Mouse (Mus musculus) limb, embryonic 10.5 days (tissue): Measurements from ENCODE around the gene F2. TPM values are rescaled to one million over a fixed set of nuclear protein-coding genes. Genes with fewer than 3 reads are reported as not detected.

Experiments used
- DNase-seq: peaks from one replicate; pipeline ENCODE4 v3.0.0-alpha.2; 2017; ENCODE audit warnings: low spot score
- H3K27ac ChIP-seq: fragments of 300-500 bp; sonication (generic); 2 replicates; pipeline ENCODE4 v1.5.1; 2016; ENCODE audit warnings: mild to moderate bottlenecking
- H3K27me3 ChIP-seq: fragments of 300-500 bp; sonication (generic); 2 replicates; pipeline ENCODE4 v1.6.1; 2016; ENCODE audit warnings: low read depth, mild to moderate bottlenecking; ENCODE audit not compliant: poor library complexity, severe bottlenecking
- H3K36me3 ChIP-seq: fragments of 300-500 bp; sonication (generic); 2 replicates; pipeline ENCODE4 v1.6.1; 2016; ENCODE audit warnings: mild to moderate bottlenecking, moderate library complexity
- H3K4me1 ChIP-seq: fragments of 300-500 bp; sonication (generic); 2 replicates; pipeline ENCODE4 v1.6.1; 2016
- H3K4me3 ChIP-seq: fragments of 300-500 bp; sonication (generic); 2 replicates; pipeline ENCODE4 v1.5.1; 2016; ENCODE audit warnings: mild to moderate bottlenecking, moderate library complexity
- H3K9me3 ChIP-seq: fragments of 300-500 bp; sonication (generic); replicated peaks from 2 replicates; pipeline ENCODE4 v1.6.1; 2016; ENCODE audit warnings: mild to moderate bottlenecking
- WGBS: fragments of 180-500 bp; shearing (Covaris S2); methylation state at CpG from one replicate; pipeline ENCODE4 v1.1.7; 2016; 5-methylcytosine and 5-hydroxymethylcytosine counted together
- polyA plus RNA-seq: library from polyadenylated mRNA; unstranded; fragments of >200 nt; fragmentation: Nextera tagmentation; extraction: Ambion mirVana; gene quantifications from 2 replicates; pipeline ENCODE4 v1.2.1, GENCODE M21; 2016

Gene F2
- not detected in 2 replicates for polyA plus RNA-seq

GRCm38 (mm10) chr2:91636229-91636628, at the start of gene F2:
Gene F2 (minus strand): TSS chr2:91636414.
- no peak for DNase-seq
- WGBS: 91% methylated on average over 8 of the region's 8 CpGs
- H3K27ac ChIP-seq: no peak within 1 kb of the TSS
- H3K4me1 ChIP-seq: no peaks in the 10 kb centered on the region
- no peaks in the 10 kb centered on the region for H3K9me3 ChIP-seq
- H3K27me3 ChIP-seq: no peaks in the 10 kb centered on the region
- no peaks in the 10 kb centered on the region for H3K36me3 ChIP-seq
- no peak within 1 kb of the TSS for H3K4me3 ChIP-seq

GRCm38 (mm10) chr2:91683919-91684318, 47.7 kb upstream of the F2 start:
- H3K27ac ChIP-seq: no peak overlapping the region
- no peaks in the 10 kb centered on the region for H3K9me3 ChIP-seq
- H3K36me3 ChIP-seq: peaks cover 94% of the 10 kb centered on the region
- H3K4me1 ChIP-seq: no peaks in the 10 kb centered on the region
- DNase-seq: no peak
- WGBS: 78% methylated on average over 8 of the region's 8 CpGs
- H3K4me3 ChIP-seq: no peak overlapping the region
- H3K27me3 ChIP-seq: no peaks in the 10 kb centered on the region

GRCm38 (mm10) chr2:91682850-91683249, 46.6 kb upstream of the F2 start:
- DNase-seq: no peak
- 60% methylated on average over 4 of the region's 4 CpGs for WGBS
- H3K27me3 ChIP-seq: no peaks in the 10 kb centered on the region
- peaks cover 95% of the 10 kb centered on the region for H3K36me3 ChIP-seq
- no peaks in the 10 kb centered on the region for H3K4me1 ChIP-seq
- H3K27ac ChIP-seq: no peak overlapping the region
- no peak overlapping the region for H3K4me3 ChIP-seq
- no peaks in the 10 kb centered on the region for H3K9me3 ChIP-seq

- H3K27me3 ChIP-seq: no peaks in the 10 kb centered on the region
- DNase-seq: no peak
- H3K27ac ChIP-seq: no peak overlapping the region
- H3K4me3 ChIP-seq: no peak overlapping the region
- no peaks in the 10 kb centered on the region for H3K4me1 ChIP-seq
- H3K9me3 ChIP-seq: no peaks in the 10 kb centered on the region
- peaks cover 94% of the 10 kb centered on the region for H3K36me3 ChIP-seq
Measured at GRCm38 (mm10) chr2:91676961-91677360, 40.7 kb upstream of the F2 start.

GRCm38 (mm10) chr2:91676420-91676819, 40.2 kb upstream of the F2 start:
- H3K27ac ChIP-seq: no peak overlapping the region
- H3K36me3 ChIP-seq: peaks cover 94% of the 10 kb centered on the region
- H3K9me3 ChIP-seq: no peaks in the 10 kb centered on the region
- H3K27me3 ChIP-seq: no peaks in the 10 kb centered on the region
- H3K4me3 ChIP-seq: no peak overlapping the region
- no peaks in the 10 kb centered on the region for H3K4me1 ChIP-seq
- no peak for DNase-seq
- WGBS: 73% methylated on average over 2 of the region's 2 CpGs

- H3K27ac ChIP-seq: no peak overlapping the region
- H3K27me3 ChIP-seq: no peaks in the 10 kb centered on the region
- H3K36me3 ChIP-seq: peaks cover 93% of the 10 kb centered on the region
- no peak for DNase-seq
- H3K4me1 ChIP-seq: no peaks in the 10 kb centered on the region
- H3K9me3 ChIP-seq: no peaks in the 10 kb centered on the region
- no peak overlapping the region for H3K4me3 ChIP-seq
- 90% methylated on average over 5 of the region's 5 CpGs for WGBS
Measured at GRCm38 (mm10) chr2:91674895-91675294, 38.7 kb upstream of the F2 start.

- WGBS: 96% methylated on average over 2 of the region's 2 CpGs
- Histone ChIP-seq H3K36me3 (peaks cover 93% of the 10 kb centered on the region), H3K27me3 (no peaks in the 10 kb centered on the region), H3K27ac (no peak overlapping the region), H3K4me3 (no peak overlapping the region), H3K4me1 (no peaks in the 10 kb centered on the region), H3K9me3 (no peaks in the 10 kb centered on the region)
- no peak for DNase-seq
Measured at GRCm38 (mm10) chr2:91673587-91673986, 37.4 kb upstream of the F2 start.

GRCm38 (mm10) chr2:91670038-91670437, 33.8 kb upstream of the F2 start:
- peaks cover 81% of the 10 kb centered on the region for H3K36me3 ChIP-seq
- no peak overlapping the region for H3K4me3 ChIP-seq
- H3K9me3 ChIP-seq: no peaks in the 10 kb centered on the region
- H3K27ac ChIP-seq: no peak overlapping the region
- no peak for DNase-seq
- 93% methylated on average over 6 of the region's 6 CpGs for WGBS
- H3K27me3 ChIP-seq: no peaks in the 10 kb centered on the region
- H3K4me1 ChIP-seq: no peaks in the 10 kb centered on the region

GRCm38 (mm10) chr2:91669326-91669725, 33.1 kb upstream of the F2 start:
- Histone ChIP-seq H3K36me3 (peaks cover 81% of the 10 kb centered on the region), H3K4me3 (no peak overlapping the region), H3K9me3 (no peaks in the 10 kb centered on the region), H3K27me3 (no peaks in the 10 kb centered on the region), H3K4me1 (no peaks in the 10 kb centered on the region), H3K27ac (no peak overlapping the region)
- no peak for DNase-seq
- WGBS: 91% methylated on average over 8 of the region's 8 CpGs

GRCm38 (mm10) chr2:91667747-91668146, 31.5 kb upstream of the F2 start:
- Histone ChIP-seq H3K9me3 (no peaks in the 10 kb centered on the region), H3K27ac (no peak overlapping the region), H3K36me3 (peaks cover 83% of the 10 kb centered on the region), H3K4me3 (no peak overlapping the region), H3K27me3 (no peaks in the 10 kb centered on the region), H3K4me1 (no peaks in the 10 kb centered on the region)
- 73% methylated on average over 2 of the region's 2 CpGs for WGBS
- no peak for DNase-seq

GRCm38 (mm10) chr2:91666386-91666910, 30.2 kb upstream of the F2 start:
- Histone ChIP-seq H3K27ac (no peak overlapping the region), H3K4me3 (no peak overlapping the region), H3K27me3 (no peaks in the 10 kb centered on the region), H3K4me1 (no peaks in the 10 kb centered on the region), H3K9me3 (no peaks in the 10 kb centered on the region), H3K36me3 (peaks cover 86% of the 10 kb centered on the region)
- DNase-seq: no peak
- WGBS: 94% methylated on average over 6 of the region's 6 CpGs

- Histone ChIP-seq H3K9me3 (no peaks in the 10 kb centered on the region), H3K27me3 (no peaks in the 10 kb centered on the region), H3K27ac (no peak overlapping the region), H3K4me3 (no peak overlapping the region), H3K36me3 (peaks cover 83% of the 10 kb centered on the region), H3K4me1 (no peaks in the 10 kb centered on the region)
- DNase-seq: no peak
Measured at GRCm38 (mm10) chr2:91664780-91665179, 28.6 kb upstream of the F2 start.

- H3K27me3 ChIP-seq: no peaks in the 10 kb centered on the region
- peaks cover 92% of the 10 kb centered on the region for H3K36me3 ChIP-seq
- no peak for DNase-seq
- no peaks in the 10 kb centered on the region for H3K9me3 ChIP-seq
- 93% methylated on average over 6 of the region's 6 CpGs for WGBS
- H3K27ac ChIP-seq: no peak overlapping the region
- no peak overlapping the region for H3K4me3 ChIP-seq
- H3K4me1 ChIP-seq: no peaks in the 10 kb centered on the region
Measured at GRCm38 (mm10) chr2:91660981-91661380, 24.8 kb upstream of the F2 start.

GRCm38 (mm10) chr2:91659657-91660056, 23.4 kb upstream of the F2 start:
- DNase-seq: no peak
- Histone ChIP-seq H3K4me3 (no peak overlapping the region), H3K27ac (no peak overlapping the region), H3K4me1 (no peaks in the 10 kb centered on the region), H3K27me3 (no peaks in the 10 kb centered on the region), H3K36me3 (peaks cover 95% of the 10 kb centered on the region), H3K9me3 (no peaks in the 10 kb centered on the region)
- WGBS: 97% methylated on average over 8 of the region's 8 CpGs
